Mouse (Mus musculus) liver, embryonic 16.5 days (tissue): Measurements from ENCODE around the gene Olfm1. TPM values are rescaled to one million over a fixed set of nuclear protein-coding genes. Genes with fewer than 3 reads are reported as not detected.

Experiments used
- polyA plus RNA-seq: library from polyadenylated mRNA; unstranded; fragments of >200 nt; fragmentation: Nextera tagmentation; extraction: Ambion mirVana; gene quantifications from 2 replicates; pipeline ENCODE4 v1.2.1, GENCODE M21; 2015

The Olfm1 gene
- polyA plus RNA-seq, 1 experiment from 2014 or later = 0.89 TPM

Other genes starting within 250 kb of the Olfm1 start
- 66.0 and 66.9 TPM in 2 replicates for gene Fcnb, start 108.1 kb upstream of the Olfm1 start, polyA plus RNA-seq